Mouse (Mus musculus) limb, embryonic 15.5 days (tissue): Measurements from ENCODE around the gene Fsd1l. TPM values are rescaled to one million over a fixed set of nuclear protein-coding genes. Genes with fewer than 3 reads are reported as not detected.

Experiments used
- ATAC-seq: fragments of 200-750 bp; cut with Nextera tagmentation; 2 replicates; pipeline ENCODE4 v1.8.0; 2017; ENCODE audit warnings: low read depth, moderate TSS enrichment; ENCODE audit not compliant: insufficient number of reproducible peaks, low FRiP score, low TSS enrichment
- H3K27ac ChIP-seq: fragments of 300-500 bp; sonication (generic); 2 replicates; pipeline ENCODE4 v1.5.1; 2015; ENCODE audit warnings: moderate library complexity, mild to moderate bottlenecking, inconsistent platforms
- H3K27me3 ChIP-seq: fragments of 300-500 bp; sonication (generic); 2 replicates; pipeline ENCODE4 v1.6.1; 2015; ENCODE audit warnings: inconsistent platforms
- H3K36me3 ChIP-seq: fragments of 300-500 bp; sonication (generic); 2 replicates; pipeline ENCODE4 v1.6.1; 2015; ENCODE audit warnings: inconsistent platforms
- H3K4me1 ChIP-seq: fragments of 300-500 bp; sonication (generic); 2 replicates; pipeline ENCODE4 v1.6.1; 2015; ENCODE audit warnings: inconsistent platforms
- H3K4me2 ChIP-seq: fragments of 300-500 bp; sonication (generic); 2 replicates; pipeline ENCODE4 v1.6.1; 2015; ENCODE audit warnings: mild to moderate bottlenecking, inconsistent platforms
- H3K4me3 ChIP-seq: fragments of 300-500 bp; sonication (generic); 2 replicates; pipeline ENCODE4 v1.5.1; 2015; ENCODE audit warnings: mild to moderate bottlenecking, inconsistent platforms
- H3K9ac ChIP-seq: fragments of 300-500 bp; sonication (generic); 2 replicates; pipeline ENCODE4 v1.6.1; 2015; ENCODE audit warnings: inconsistent platforms
- H3K9me3 ChIP-seq: fragments of 300-500 bp; sonication (generic); 2 replicates; pipeline ENCODE4 v1.6.1; 2016; ENCODE audit warnings: inconsistent platforms
- WGBS: fragments of 180-500 bp; shearing (Covaris S2); methylation state at CpG from one replicate; pipeline ENCODE4 v1.1.7; 2015; 5-methylcytosine and 5-hydroxymethylcytosine counted together
- polyA plus RNA-seq: library from polyadenylated mRNA; unstranded; fragments of >200 nt; fragmentation: Nextera tagmentation; extraction: Ambion mirVana; gene quantifications from 2 replicates; pipeline ENCODE4 v1.2.1, GENCODE M21; 2015

Fsd1l gene
- polyA plus RNA-seq = 11.3 and 13.1 TPM in 2 replicates

DNA sequence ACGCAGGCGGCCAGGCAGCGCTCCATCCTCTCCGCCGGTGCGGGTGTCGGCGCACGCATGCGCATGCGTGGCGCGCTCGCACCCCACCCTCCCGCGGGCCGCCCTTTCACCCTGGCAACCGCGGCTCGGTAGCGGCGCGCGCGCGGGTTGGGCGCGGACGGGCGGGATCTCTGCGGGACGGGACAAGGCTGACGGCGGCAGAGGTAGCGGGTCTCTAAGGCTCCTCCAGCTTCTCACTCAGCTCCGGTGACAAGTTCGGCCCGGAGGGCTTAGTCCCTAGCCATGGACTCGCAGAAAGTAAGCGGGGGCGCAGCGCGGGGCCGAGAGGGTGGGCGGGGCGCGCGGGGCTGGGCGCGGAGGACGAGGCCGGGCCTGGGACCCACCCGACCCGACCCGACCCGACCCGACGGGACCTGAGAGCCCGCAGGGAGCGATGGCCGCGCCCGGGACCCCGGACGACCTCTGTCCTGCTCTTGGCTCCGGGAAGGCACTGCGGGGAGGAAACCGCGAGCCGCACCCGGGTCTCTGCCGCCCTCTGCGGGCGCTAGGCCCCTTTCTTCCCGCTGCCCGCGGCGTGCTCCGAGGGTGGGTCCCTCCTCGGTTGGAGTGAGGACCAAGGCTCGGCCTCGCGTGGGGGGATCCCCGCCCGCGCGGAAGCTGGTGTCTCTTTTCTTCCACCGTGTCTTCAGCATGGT is at the start of gene Fsd1l:
Fsd1l (plus strand) TSS at position 156 of the 695 bp plus-strand sequence.
- no peaks in the 10 kb centered on the region for H3K36me3 ChIP-seq
- peak within 1 kb of the TSS; percentile 65 for H3K27ac ChIP-seq
- H3K4me3 ChIP-seq = peak within 1 kb of the TSS; percentile 80
- peaks cover 10% of the 10 kb centered on the region; the same call in 1 of the 2 replicates for H3K4me1 ChIP-seq
- H3K9ac ChIP-seq = peak within 1 kb of the TSS; percentile 71
- under 1% methylated on average over 75 of the region's 88 CpGs for WGBS
- H3K9me3 ChIP-seq = no peaks in the 10 kb centered on the region
- H3K27me3 ChIP-seq = no peaks in the 10 kb centered on the region
- ATAC-seq = peak; percentile 68
- H3K4me2 ChIP-seq = peak within 1 kb of the TSS; percentile 74

DNA sequence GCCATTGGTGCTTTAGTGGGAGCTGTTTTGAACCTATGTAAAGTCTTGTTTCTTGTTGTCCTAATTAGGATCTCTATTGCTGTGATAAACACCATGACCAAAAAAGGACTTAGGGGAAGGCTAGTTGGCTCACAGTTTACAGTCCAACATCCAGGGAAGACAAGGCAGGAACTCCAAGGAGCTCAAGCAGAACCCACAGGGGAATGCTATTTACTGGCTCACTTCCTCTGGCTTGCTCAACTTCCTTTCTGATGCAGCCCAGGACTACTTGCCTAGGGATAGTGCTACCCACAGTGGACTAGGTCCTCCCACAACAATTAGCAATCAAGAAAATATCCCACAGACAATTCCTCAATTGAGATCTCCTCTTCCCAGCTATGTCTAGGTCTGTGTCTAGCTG is 43.6 kb upstream of the Fsd1l start:
- Histone ChIP-seq H3K27me3 (no peaks in the 10 kb centered on the region), H3K9me3 (no peaks in the 10 kb centered on the region), H3K27ac (no peak overlapping the region), H3K9ac (no peak overlapping the region), H3K4me1 (no peaks in the 10 kb centered on the region), H3K4me2 (no peak overlapping the region), H3K36me3 (no peaks in the 10 kb centered on the region), H3K4me3 (no peak overlapping the region)
- ATAC-seq = no peak

DNA sequence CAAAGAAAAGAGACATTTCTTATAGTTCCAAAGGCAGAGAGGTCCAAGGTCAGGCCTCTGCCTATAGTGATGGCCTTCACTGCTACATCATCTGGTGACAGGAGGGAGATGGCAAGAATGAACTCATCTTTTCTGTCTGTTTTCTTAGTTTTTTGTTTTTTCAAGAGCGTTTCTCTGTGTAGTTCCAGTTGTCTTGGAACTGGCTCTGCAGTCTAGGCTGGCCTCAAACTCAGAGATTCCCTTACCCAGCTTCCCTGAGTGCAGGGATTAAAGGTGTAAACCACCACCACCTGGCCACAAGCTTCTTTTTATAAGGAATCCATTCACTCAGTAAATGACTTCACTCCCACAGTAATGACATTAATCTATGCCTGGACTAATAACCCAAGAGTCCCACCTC is 42.3 kb upstream of the Fsd1l start:
- H3K27ac ChIP-seq = no peak overlapping the region
- no peaks in the 10 kb centered on the region for H3K36me3 ChIP-seq
- H3K9ac ChIP-seq = no peak overlapping the region
- no peak overlapping the region for H3K4me2 ChIP-seq
- no peak for ATAC-seq
- H3K9me3 ChIP-seq = no peaks in the 10 kb centered on the region
- WGBS = 81% methylated on average over 1 of the region's 1 CpGs
- no peaks in the 10 kb centered on the region for H3K27me3 ChIP-seq
- no peak overlapping the region for H3K4me3 ChIP-seq
- no peaks in the 10 kb centered on the region for H3K4me1 ChIP-seq

DNA sequence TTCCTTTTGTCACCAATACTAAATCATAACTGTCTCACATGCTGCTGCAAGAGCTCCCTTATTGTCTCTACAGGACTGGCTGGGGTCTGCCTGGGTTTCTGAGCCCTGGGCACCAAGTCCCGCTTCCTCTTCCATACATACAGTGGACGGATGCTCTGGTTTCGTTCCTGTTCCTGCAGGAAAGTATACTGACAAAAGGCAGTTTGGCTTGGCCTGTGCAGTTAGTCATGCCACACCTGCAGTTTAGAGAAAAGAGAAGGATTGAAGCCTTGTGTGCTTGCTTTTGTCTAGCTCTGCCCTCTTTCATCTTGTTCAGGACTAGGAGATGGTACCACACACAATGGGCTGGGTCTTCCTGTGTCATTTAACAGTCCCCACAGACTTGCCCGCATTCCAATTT is 41.8 kb upstream of the Fsd1l start:
- H3K27me3 ChIP-seq = no peaks in the 10 kb centered on the region
- WGBS = 80% methylated on average over 4 of the region's 4 CpGs
- no peak overlapping the region for H3K4me2 ChIP-seq
- no peak overlapping the region for H3K4me3 ChIP-seq
- H3K36me3 ChIP-seq = no peaks in the 10 kb centered on the region
- no peak overlapping the region for H3K27ac ChIP-seq
- H3K9me3 ChIP-seq = no peaks in the 10 kb centered on the region
- ATAC-seq = no peak
- H3K9ac ChIP-seq = no peak overlapping the region
- H3K4me1 ChIP-seq = no peaks in the 10 kb centered on the region

DNA sequence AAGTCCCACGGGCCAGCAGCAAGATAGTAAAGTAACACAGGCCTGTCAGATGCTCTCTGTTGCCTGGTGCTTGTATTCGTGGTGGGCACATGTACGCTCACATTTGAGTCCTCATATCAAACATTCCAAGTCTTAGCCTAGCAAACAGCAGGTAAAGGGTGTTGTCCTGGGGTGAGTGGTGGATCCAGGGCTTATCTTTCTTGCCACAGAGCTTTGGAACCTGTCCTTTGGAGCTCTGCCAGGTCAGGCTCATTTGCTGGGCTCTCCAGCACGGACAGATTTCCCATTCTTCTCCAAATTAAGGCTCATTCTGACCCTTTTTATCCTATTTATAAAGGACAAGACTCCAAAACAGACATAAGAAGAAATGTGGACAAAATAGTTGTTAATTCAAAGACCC is 41.1 kb upstream of the Fsd1l start:
- Histone ChIP-seq H3K36me3 (no peaks in the 10 kb centered on the region), H3K27me3 (no peaks in the 10 kb centered on the region), H3K4me2 (no peak overlapping the region), H3K4me3 (no peak overlapping the region), H3K9me3 (no peaks in the 10 kb centered on the region), H3K9ac (no peak overlapping the region), H3K27ac (no peak overlapping the region), H3K4me1 (no peaks in the 10 kb centered on the region)
- no peak for ATAC-seq
- WGBS = 63% methylated on average over 4 of the region's 4 CpGs

DNA sequence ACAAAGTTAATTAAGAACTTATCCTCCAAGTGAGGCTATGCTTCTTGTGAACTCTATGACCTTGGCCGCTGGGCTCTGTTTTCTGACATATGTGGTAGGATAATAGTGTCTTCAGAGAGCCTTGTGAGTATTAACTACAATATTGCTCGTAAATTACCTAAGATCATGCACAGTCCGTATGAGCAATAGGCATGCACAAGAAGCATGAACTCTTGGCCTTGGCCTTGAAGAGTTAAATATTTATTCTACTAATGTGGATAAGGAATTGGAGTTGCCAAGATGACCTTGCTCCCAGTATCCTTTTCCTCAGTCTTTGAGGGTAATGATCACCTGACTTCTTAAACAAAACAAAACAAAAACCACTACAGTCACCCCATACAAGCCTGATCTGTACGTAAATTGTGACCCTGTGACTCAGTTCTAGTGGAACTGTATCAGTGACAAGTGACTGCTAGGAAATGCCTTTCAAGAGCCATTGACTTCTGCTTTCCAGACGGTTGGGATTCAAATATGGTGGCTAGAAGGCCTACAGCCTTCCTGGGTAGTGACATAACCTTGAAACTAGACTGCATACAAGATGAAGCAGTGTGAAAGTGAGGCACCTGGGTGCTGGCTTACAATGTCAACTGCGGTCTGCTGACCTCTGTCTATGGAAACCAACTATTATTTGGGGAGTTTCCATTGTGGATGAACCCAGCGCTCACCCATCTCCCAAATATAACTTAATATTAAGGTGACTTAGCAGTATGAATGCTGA is 40.4 kb upstream of the Fsd1l start:
- no peaks in the 10 kb centered on the region for H3K9me3 ChIP-seq
- no peak overlapping the region for H3K9ac ChIP-seq
- H3K4me1 ChIP-seq = no peaks in the 10 kb centered on the region
- no peaks in the 10 kb centered on the region for H3K27me3 ChIP-seq
- WGBS = 85% methylated on average over 7 of the region's 7 CpGs
- no peak overlapping the region for H3K4me3 ChIP-seq
- no peaks in the 10 kb centered on the region for H3K36me3 ChIP-seq
- no peak overlapping the region for H3K27ac ChIP-seq
- no peak for ATAC-seq
- H3K4me2 ChIP-seq = no peak overlapping the region

DNA sequence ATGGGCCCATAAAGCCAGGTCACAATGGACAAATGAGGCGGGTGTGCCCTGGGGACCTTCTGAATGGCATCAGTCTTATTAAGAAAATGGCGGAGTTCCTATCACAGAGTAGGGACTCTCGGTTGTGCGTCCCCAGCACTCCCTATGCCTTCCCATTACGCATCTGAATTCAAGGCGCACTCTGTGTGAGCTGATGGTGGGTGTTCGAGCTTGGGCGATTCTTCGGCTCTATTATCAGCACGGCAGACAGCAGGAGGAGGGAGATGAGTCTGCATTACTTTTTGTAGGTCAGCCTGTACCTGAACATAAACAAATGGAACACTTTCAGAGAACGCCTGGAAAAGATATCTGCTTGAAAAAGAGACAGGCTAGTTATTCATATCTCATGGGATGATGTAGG is 39.7 kb upstream of the Fsd1l start:
- H3K27me3 ChIP-seq = no peaks in the 10 kb centered on the region
- H3K9ac ChIP-seq = no peak overlapping the region
- no peaks in the 10 kb centered on the region for H3K36me3 ChIP-seq
- H3K4me1 ChIP-seq = no peaks in the 10 kb centered on the region
- 89% methylated on average over 11 of the region's 11 CpGs for WGBS
- H3K27ac ChIP-seq = no peak overlapping the region
- H3K4me2 ChIP-seq = no peak overlapping the region
- no peak overlapping the region for H3K4me3 ChIP-seq
- no peak for ATAC-seq
- no peaks in the 10 kb centered on the region for H3K9me3 ChIP-seq

DNA sequence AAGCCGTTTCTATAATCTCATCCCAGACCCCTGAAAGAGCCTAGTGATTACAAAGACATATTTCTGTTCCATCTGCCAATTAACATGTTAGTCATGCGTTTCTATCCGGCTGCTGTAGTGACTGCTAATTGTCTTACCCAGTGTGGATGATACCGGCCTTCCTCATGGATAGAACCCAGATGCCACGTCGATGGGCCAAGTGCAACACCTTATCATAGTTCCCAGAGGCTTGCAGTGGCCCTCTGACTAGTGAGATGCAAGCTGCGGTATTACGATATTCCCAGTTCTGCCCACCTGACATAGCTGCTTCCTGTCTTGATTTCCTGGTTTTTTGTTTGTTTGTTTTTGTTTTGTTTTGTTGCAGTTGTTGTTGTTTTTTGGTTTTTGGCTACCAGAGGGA is 39.3 kb upstream of the Fsd1l start:
- no peaks in the 10 kb centered on the region for H3K27me3 ChIP-seq

DNA sequence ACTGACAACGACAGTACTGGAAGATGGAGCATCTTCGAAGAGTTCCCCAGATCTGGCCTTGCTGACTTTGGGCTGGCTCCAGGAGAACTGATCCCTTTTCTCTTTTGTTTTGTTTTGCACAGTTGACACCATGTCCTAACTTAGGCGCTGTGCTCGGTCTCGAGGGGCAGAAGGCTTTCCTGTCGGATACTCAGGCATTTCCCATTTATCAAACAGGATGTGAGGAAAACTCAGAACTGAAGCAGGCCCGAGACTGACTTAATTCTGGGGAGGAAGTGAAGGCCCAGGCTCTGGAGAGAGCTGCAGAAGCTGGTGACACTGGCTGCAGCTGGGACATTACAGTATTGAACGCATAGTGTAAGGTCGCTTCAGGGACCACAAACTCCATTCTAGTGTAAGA is 38.9 kb upstream of the Fsd1l start:
- Histone ChIP-seq H3K9me3 (no peaks in the 10 kb centered on the region), H3K4me1 (no peaks in the 10 kb centered on the region), H3K4me3 (no peak overlapping the region), H3K27me3 (no peaks in the 10 kb centered on the region), H3K9ac (no peak overlapping the region), H3K4me2 (no peak overlapping the region), H3K27ac (no peak overlapping the region), H3K36me3 (no peaks in the 10 kb centered on the region)
- ATAC-seq = no peak
- 71% methylated on average over 9 of the region's 9 CpGs for WGBS

More for the DNA sequence above, 39.3 kb upstream of the Fsd1l start:
- 85% methylated on average over 8 of the region's 8 CpGs for WGBS
- no peak overlapping the region for H3K9ac ChIP-seq
- H3K36me3 ChIP-seq = no peaks in the 10 kb centered on the region
- no peak overlapping the region for H3K4me2 ChIP-seq
- no peak overlapping the region; the same call in 1 of the 2 replicates for H3K27ac ChIP-seq
- no peaks in the 10 kb centered on the region for H3K9me3 ChIP-seq
- H3K4me1 ChIP-seq = no peaks in the 10 kb centered on the region
- ATAC-seq = no peak
- no peak overlapping the region for H3K4me3 ChIP-seq

DNA sequence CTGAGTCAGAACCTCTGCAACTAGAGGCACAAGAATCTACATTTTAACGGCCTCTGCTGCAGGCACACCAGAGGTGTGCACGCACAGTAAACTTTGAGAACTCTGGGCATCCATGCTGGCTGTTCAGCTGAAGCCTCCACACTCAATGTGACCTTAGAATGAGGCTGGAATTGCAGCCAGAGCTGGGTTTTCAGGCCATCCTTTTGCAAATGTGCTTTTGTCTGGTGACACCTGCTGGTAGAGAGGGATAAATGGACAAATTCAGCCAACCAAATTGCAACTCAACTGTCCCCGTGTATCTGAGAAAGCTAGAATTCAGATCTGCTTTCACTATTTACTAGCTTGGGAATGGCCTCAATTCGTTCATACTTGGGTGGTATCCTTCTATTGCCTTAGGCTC is 37.1 kb upstream of the Fsd1l start:
- no peak overlapping the region for H3K4me2 ChIP-seq
- no peak overlapping the region for H3K4me3 ChIP-seq
- no peaks in the 10 kb centered on the region for H3K9me3 ChIP-seq
- H3K9ac ChIP-seq = no peak overlapping the region
- H3K27me3 ChIP-seq = no peaks in the 10 kb centered on the region
- ATAC-seq = no peak
- H3K4me1 ChIP-seq = no peaks in the 10 kb centered on the region
- H3K27ac ChIP-seq = no peak overlapping the region
- 18% methylated on average over 4 of the region's 4 CpGs for WGBS
- H3K36me3 ChIP-seq = no peaks in the 10 kb centered on the region

DNA sequence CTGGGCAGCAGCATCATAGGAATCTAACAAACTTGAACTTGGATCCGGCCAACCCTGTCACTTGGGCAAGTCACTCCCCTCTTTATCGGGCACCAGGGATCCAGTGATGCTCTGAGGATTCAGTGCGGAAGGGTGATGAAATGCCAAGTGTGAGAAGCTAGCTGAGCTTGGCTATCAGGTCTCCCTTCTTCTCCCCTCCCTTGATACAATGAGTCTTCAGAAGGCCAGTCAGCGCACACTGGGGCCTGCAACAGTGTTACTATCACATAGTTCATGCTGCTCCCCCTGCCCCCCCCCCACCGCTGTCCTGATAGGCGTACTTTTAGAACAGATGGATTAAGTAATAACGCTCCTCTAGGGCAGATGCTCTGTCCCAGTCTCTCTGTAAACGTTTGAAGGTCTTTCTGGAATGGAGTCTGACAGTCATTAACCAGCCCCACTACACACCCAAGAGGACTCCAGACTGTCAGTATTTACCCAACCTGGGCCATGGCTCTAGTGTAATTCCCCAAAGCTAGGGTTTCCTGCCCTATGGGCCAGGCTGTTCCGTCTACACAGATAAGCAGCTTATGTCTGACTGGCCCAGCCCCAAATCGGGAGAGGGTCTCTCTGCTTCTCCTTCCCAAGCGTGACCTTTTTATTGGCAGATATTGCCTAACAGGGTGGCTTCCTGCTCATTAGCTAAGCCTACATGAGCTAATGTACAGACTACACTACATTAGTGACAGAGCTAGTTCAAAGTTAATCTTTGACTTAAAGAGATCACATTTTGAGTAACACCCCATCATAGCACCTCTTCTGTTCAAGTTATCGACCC is 35.8 kb upstream of the Fsd1l start:
- Histone ChIP-seq H3K4me2 (no peak overlapping the region), H3K9ac (no peak overlapping the region), H3K27ac (no peak overlapping the region), H3K9me3 (no peaks in the 10 kb centered on the region), H3K4me1 (no peaks in the 10 kb centered on the region), H3K27me3 (no peaks in the 10 kb centered on the region), H3K36me3 (no peaks in the 10 kb centered on the region), H3K4me3 (no peak overlapping the region)
- ATAC-seq = no peak
- WGBS = 76% methylated on average over 12 of the region's 12 CpGs
